Mouse (Mus musculus): ENCODE data around the gene Dnajc5. TPM values are rescaled to one million over a fixed set of nuclear protein-coding genes. Genes with fewer than 3 reads are reported as not detected.

The Dnajc5 gene
- total RNA-seq, 2 experiments from 2014 or later: 84.7 to 88.0 TPM

DNA sequence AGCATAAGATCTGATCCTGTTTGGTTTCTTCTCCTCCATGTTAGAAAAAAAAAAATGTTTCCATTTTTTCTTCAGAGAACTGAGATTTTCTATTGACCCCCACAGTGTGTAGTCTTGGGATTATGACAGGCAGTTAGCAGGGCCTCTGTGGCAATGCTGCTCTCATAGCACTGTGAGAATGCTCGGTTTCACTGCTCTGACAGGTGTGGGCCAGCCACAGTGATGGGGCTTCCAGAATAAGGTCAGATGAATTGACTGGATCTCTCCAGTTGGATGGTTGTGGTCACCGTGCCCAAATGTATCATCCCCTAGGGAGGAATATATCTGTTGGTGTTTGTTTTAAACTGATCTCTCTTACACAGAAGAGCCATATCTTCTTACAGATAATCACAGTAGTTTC lies 11.1 kb upstream of the Dnajc5 start:
- DNase-seq (ENCODE audit: low spot score in 2 of 2): no peak

DNA sequence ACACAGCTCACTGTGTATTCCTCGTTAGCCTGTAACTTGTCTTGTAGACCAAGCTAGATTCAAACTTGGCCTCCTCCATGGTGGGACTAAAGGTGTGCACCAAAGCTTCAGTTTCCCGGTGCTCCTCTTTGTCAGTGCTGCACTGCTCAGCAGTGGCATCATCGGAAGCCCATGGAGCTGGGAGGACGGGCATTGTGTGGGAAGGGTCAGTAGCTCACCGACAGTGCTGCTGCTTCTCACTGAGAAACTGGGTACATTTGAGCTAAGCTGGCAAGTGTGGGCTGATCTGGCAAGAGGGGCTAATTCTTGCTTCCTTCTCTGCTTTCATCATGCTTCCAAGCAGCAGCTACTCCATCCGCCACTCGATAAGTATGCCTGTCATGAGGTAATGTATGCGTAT lies 9.1 kb upstream of the Dnajc5 start:
- no peak for DNase-seq (ENCODE audit: low spot score in 2 of 2)

DNA sequence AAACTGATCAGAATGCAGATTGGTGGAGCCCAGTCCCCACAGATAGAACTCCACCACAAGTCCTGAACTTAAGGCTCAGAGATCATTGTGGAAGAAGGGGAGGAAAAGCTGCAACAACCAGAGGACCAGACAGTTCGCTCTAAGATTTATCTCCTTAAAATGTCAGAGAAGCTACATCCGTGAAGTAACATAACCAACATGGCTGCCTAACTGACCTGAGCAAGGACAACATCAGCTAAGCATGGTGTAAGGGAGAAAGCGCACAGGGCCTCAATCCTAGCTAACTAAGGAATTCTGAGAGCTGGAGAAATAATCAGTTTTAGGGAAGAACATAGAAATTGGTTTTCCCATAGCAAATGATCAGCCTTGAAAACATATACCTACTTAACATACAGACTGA lies 1.1 kb upstream of the Dnajc5 start:
- no peak for DNase-seq (ENCODE audit: low spot score in 2 of 2)

DNA sequence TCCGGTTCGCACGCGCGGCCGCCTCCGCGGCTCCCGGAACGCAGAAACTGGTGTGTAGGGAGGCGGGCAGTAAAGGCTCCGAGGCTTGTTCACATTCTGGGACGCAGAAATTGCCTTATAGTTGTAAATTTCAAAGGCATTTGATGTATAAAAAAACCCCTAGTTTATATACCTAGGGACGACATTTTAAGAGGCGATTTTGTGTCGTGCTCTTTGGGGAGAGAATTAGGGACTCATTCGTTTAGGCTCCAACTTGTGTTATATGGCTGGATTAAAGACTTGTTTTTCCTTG lies 597 bp downstream of the Dnajc5 start:
- no peak for DNase-seq (ENCODE audit: low spot score in 2 of 2)

DNA sequence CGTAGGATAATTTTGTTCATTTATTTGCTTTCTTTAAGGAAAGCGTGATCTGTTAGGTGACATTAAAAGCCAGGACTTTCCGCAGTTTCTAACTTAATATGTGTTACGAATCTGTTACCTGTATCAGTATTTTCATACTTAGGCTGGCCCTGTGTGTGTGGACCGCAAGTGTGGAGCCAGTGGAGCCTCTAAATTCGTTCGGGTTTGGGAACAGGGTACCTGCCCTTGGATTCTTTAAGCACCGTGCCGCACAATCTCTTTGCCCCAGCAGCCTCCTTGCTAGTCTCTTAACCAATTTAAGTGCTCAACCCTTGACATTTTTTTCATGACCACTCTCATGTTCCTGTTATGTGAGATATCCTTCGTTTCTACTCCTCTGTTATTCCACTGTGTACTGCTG lies 1.2 kb downstream of the Dnajc5 start:
- no peak for DNase-seq (ENCODE audit: low spot score in 2 of 2)

DNA sequence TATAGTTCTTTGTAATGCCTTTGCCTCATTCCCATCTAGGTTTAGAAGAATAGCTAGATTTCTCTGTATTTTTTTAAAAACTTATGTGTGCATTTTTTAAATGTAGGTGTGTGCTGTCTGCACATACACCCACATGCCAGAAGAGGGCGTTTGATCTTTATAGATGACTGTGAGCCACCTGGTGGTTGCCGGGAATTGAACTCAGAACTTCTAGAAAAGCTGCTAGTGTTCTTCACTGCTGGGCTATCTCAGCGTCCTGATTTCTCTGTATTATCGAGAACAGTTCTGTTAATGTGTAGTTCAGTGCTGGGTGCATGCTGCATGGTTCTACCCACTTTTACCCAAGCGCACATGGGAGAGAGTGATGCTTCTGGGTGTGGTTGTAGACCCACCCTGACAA lies 2.5 kb downstream of the Dnajc5 start:
- peak in 1 of 2 experiments; percentile 16 for DNase-seq (ENCODE audit: low spot score in 2 of 2)

DNA sequence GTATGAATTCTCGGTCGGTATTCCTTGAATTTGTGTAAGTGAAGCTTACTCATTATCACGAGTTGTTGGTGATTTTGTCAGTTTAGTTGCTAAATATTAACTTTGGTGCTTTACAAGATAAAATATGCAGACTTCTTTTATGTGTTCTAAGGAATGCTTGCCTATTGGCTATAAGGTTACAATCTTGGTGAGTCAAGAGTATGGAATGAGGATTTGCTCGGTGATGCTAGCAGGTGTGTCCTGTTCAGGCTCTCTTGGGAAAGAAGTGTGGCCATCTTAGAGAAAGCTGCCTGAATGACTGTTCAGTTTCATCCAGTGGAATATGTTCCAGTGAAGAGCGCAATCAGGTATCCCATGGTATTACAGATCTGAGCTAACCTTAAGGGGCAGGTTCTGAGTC lies 5.2 kb downstream of the Dnajc5 start:
- DNase-seq (ENCODE audit: low spot score in 2 of 2): no peak

DNA sequence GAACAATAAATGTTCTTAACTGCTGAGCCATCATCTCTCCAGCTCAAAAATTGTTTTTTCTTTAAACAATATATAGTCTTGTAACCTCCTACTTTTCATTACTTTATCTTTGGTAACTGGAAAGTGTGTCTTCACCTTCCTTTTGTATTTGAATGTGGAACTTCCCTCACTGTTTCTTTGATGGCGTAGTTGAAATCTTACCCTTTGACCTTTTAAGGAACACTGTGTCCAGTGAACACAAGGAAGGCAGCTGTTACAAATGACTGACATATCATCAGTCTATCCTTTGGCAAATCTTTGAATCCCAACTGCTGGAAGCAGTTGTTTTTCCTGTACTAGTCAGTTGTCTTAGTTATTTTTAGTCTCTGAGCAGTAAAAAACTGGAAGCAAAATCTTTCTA lies 8.8 kb downstream of the Dnajc5 start:
- DNase-seq (ENCODE audit: low spot score in 2 of 2): no peak

DNA sequence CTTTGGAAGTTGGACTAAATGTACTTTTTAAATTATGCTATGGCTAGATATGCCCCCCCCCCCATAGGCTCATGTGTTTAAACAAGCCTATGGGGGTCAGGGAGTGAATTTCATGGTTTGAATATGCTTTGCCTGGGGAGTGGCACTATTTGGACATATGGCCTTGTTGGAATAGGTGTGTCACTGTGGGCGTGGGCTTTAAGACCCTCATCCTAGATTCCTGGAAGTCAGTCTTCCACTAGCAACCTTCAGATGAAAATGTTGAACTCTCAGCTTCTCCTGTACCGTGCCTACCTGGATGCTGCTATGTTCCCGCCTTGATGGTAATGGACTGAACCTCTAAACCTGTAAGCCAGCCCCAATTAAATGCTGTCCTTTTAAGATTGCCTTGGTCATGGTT lies 12.3 kb downstream of the Dnajc5 start:
- no peak for DNase-seq (ENCODE audit: low spot score in 2 of 2)

DNA sequence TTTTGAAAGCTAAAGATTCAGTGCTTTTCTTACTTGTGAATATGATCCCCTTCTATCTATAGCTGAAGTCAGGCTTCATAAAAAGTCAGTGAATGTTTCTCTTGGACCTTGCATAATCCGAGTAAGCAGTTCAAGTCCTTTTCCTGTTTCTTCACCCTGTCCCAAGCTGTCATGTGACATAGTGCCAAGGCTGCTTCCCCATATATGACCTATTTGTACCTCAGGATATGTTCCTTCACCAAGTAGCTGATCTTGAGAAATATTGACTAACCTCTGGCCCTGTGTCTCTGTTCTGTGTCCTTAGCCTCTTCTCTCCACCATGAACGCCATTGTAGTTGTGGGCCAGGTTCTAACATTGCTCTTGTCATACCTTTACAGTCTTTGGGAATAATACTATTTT lies 16.1 kb downstream of the Dnajc5 start:
- no peak for DNase-seq (ENCODE audit: low spot score in 2 of 2)

DNA sequence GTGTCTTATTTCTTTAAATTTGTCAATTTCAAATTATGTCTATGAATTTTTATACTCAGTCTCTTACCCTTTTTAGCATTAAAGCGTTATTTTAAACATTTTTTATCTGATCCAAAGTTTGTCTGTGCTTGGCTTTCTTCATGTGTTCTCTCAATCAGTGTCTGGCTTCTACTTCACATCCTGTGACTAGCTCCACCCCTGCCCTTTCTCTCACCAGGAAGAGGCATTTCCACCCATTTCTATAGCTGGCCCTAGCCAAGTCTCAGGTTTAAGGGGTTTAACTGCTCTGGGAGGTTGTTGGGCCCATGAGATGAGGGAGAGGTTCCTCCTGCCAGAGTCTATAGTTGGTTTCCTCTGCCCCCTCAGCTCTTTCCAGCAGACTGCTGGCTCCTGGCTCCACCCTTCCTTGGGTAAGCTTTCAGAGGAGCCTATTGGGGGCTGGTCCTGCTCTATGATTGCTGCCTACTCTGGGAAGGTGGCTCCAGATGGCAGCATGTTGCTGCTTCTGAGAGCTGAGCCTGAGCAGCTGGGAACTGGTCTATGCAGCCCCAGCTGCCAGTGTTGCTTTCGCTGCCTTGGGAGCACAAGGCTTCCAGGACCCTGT lies 17.3 kb downstream of the Dnajc5 start:
- peak in 1 of 2 experiments; percentile 15 for DNase-seq (ENCODE audit: low spot score in 2 of 2)

DNA sequence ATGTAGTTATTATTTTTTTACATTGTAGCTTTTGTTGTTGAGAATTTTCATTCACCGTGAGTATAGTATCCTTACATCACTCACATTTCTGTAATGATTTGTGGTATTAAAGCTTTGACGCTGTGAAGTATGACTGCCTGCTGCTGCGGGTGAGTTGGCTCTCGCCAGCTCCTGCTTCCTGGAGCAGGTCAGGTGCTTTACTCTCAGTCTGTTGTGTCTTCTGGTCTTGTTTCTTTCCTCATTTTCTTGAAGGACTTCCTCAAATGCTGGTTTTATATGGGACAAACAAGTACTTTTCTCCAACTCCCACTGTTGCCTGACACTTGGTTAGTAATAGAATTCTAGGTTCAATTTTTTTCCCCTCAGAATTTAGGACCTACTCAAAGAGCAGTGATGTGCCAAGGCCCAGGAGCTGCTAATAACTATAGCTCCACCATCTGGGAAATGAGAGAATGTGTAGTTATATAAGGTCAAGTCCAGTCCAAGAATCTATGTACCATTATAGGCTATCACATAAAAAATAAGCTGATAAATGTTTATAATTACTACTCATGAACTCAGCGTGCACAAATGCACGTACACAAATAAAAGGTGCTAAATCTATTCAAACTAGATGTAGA lies 21.6 kb downstream of the Dnajc5 start:
- DNase-seq (ENCODE audit: low spot score in 2 of 2): no peak

DNA sequence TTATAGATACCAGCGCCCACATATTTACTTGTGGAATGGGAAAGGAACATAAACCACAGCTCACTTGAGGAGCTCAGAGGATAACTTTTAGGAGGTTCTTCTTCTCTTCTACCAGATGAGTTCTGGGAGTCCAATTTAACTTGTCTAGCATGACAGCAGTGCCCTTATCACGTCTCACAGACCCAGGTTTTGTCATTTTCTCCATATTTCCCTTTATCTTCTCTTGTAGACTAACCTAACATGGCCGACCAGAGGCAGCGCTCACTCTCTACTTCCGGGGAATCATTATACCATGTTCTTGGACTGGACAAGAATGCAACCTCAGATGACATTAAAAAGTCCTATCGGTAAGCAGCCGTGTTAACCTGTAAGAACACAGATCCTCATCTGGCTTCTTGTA lies 25.9 kb downstream of the Dnajc5 start:
- DNase-seq (ENCODE audit: low spot score in 2 of 2): no peak

DNA sequence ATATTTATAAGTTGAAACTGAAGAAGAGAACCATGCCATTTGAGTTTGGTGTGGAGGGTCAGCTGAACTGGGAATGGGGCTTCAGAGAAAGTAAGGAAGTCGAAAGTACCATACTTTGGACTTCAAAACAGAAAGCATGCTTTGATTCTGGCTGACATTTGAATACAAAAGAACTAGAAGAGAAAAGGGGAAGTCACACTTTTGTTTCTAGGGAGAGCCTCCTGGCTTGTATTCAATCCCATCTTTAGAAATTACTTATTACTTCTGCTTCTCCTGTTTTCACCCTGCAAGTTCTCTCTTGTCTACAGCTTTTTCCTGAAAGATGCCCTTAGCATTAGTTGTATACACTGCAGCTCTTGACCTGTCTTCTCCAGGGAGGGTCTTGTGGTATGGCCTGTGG lies 27.9 kb downstream of the Dnajc5 start:
- no peak for DNase-seq (ENCODE audit: low spot score in 2 of 2)

DNA sequence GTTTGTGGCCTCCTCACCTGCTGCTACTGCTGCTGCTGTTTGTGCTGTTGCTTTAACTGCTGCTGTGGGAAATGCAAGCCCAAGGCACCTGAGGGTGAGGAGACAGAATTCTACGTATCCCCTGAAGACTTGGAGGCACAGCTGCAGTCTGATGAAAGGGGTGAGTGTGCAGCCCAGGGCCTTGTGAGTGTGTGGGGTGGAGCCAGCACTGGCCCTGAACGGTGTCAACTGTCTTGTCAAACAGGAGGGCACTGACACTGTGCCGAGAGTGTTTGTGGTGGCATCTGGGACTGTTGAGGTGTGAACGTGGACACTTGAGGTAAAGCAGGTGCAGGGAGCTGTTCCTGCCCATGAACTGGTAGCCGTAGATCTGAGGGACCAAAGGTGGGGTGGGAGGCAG lies 28.4 kb downstream of the Dnajc5 start:
- DNase-seq (ENCODE audit: low spot score in 2 of 2): no peak

DNA sequence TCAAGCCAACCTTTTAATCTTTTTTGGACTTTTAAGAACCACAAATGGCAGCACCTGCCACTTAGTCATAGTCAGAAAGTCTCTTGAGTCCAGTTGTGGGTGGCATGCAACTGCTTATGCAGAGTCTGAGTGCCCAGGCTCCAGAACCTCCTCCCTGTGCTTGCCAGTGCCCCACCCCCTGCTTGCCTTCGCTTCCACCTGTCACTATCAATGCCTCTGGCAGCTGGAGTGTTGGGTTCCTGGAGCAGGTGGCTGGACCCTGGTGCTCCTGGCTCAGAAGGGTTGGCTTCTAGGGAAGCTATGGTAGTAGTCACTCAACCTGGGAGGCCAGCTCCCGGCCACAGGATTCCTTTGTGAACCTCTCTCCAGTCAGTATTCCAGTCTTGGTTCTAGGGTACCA lies 29.9 kb downstream of the Dnajc5 start:
- DNase-seq (ENCODE audit: low spot score in 2 of 2): no peak

DNA sequence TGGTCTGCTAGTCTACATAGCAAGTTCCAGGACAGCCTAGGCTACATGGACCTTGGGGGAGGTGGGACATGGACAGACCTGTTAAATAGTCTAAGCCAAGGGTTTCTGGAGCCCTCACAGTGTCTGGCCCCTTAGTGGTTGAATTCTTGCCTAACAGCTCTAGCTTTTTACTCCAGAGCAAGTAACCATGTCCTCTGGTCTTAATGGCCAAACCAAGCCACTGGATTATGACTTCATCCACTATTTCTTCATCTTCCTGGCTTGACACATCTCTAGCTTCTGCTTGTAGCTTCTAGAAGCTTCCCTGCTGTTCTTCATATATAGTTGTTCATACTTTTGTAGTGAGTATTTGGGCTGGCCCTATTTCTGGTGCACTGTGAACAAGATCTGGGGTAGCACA lies 33.5 kb downstream of the Dnajc5 start:
- DNase-seq (ENCODE audit: low spot score in 2 of 2): no peak

DNA sequence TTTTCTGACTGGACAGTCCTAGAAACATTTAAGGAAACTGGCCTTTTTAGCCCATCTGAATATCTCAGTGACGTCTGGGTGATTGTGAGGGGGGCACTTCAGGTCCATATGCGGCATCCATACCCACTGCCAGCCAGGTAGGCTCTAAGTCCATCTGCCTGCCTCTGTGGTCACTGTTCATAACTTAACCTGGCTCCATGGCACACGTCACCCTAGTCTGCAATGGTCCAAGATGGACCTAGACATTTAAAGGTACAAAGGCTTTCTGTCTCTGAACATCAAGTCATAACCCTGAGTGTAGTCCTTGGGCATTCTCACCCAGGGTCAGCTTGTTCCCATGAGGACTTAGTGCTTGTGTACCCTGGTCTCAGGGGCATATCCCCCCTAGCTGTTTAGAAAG lies 47.1 kb downstream of the Dnajc5 start:
- DNase-seq (ENCODE audit: low spot score in 2 of 2): no peak

DNA sequence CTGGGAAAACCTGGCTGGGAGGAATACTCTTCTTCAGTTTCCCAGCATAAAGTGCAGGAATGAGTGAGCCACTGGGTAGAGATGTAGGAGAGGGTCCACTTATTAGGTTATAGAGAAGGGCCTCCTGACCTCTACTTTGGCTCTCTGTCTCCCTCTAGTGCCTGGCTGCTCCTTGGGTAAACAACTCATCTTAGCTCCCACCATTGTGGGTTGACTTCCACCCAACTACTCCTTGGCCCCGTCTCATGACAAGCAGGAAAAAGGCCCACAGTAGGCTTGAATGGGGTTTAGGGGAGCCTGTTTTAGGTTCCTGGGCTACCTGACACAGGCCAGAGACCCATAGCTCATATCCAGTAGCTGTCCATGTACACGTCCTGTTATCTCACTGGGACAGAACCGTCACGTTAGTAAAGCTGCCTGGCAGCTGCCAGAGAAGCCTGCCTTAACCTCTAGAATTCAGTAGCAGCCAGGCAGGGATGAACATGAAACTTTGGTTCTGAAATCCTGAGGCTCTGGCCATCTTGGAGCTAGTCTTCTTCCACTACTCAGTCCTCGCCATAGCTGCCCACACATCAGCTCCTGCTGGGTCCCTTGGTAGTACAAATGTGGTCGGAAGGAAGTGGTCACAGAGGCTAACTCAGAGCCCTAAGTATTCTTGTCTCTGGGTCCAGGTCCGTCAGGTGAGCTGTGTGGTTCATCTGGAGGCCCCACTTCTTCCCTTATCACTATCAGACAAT lies 48.2 kb downstream of the Dnajc5 start:
- peak in 1 of 2 experiments; percentile 52 for DNase-seq (ENCODE audit: low spot score in 2 of 2)

DNA sequence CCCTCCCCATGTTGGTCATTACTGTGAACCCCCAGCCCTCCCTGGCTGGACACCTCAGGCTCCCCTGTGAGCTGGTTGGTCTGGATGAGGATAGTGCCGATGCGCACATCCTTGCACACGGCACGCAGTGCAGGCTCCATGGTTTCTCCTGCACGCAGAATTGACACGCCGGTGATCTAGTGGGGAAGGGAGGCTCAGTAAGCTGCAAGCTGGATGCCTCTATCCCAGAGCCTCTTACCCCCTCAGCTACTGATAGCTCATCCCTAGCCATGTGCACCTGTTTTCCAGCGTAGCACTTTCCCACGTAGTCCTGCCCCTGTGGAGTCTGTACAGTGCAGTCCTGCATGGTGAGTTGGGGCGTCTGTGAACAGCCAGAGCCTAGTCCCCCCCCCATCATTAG lies 49.6 kb downstream of the Dnajc5 start:
- DNase-seq (ENCODE audit: low spot score in 2 of 2): no peak

DNA sequence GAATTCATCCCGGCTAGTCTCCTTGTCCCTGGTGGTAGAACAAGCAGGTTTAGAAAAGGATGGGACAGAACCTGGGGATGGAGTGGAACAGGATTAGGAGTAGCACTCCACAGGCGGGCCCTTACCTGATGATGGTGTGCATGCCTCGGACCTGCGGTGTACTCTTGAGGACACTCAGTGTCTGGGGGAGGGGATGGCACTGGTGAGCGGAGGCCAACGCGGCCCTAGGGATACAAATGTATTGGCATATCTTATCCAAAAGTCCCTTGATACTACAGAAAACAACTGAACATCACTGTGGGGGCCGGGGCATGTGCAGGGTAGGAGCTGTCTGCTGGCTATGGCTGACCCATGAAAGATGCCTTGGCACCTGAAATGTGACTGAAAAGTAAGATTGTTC lies 50.1 kb downstream of the Dnajc5 start:
- no peak for DNase-seq (ENCODE audit: low spot score in 2 of 2)

DNA sequence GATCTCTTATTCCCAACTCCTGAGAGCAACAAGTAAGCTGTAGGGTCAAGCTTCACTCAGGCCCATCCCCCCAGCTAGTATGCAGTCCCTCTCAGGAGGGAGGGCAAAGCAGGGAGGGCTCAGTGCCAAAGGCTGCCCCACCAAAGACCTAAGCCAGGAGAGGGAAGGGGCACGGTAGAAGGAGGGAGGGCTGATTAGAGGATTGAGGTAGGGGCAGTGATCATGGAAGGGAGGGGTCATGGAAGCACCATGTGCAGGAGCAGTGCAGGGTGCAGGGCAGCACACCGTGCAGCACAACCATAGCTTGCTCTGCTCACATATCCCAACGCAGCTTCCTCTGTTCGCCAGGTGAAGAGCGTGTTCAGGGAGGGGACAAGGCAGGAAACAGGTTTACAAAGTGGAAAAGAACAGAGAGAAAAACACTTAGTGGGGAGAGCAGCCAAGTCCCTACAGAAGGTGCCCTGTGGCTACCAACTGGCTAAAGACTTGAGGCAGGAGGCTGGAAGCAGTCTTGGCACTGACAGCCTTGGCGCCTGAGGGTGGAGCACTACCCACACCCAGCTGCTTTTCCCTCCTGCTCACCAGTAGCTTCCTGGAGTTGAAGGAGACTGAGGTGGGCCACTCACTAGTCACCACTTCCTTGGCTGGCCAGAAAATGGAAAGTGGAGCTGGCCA lies 50.8 kb downstream of the Dnajc5 start:
- no peak for DNase-seq (ENCODE audit: low spot score in 2 of 2)

All from gastrocnemius, postnatal 4 days (tissue).